Mouse (Mus musculus) cerebellum, adult 11 months (tissue): Measurements from ENCODE around the gene Trp73.
A peak's percentile ranks its signal among the peaks of the same experiment; 100 is the strongest.

ENCODE experiments used
- DNase-seq: peaks from one replicate; pipeline ENCODE4 v3.0.0; 2022

Trp73 gene

DNA sequence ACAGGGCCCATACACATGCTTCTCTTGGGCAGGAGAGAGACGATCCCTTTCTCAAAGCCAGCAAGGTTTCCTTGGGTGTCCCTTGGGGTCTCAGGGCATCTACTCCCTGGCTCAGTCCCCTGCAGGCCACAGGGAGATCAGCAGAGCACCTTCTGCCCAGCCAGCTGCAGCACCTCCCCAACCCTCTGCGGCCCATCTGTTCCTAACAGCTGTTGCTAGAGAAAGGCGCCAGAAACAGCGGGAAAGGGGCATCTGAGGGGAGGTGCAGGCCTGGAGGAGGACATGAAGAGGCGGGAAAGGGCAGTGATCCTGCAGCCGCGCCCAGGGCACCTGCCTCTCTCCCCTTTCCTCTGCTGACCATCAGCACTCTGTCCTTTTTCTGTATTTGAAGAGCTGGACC, 40.6 kb downstream of the Trp73 start:
- no peak for DNase-seq

DNA sequence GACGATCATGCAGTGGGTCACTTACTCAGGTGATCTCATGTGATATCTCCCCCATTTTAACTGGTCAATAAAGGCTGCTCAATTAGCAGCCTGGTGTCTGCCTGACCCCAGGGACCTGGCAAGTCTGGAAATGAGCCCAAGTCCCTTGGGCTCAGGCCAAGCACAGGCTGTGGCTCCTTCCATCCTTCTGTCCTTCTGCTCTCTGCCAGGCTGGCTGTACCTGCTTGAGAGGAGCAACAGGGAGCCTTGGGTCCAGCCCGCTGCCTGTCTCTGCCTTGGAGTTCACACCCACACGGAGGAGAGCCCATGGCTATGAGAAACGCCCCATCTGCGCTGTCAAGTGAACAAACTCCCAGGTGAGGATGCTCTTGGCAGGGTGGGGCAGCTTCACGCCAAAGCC, 43.9 kb downstream of the Trp73 start:
- DNase-seq, result no peak

DNA sequence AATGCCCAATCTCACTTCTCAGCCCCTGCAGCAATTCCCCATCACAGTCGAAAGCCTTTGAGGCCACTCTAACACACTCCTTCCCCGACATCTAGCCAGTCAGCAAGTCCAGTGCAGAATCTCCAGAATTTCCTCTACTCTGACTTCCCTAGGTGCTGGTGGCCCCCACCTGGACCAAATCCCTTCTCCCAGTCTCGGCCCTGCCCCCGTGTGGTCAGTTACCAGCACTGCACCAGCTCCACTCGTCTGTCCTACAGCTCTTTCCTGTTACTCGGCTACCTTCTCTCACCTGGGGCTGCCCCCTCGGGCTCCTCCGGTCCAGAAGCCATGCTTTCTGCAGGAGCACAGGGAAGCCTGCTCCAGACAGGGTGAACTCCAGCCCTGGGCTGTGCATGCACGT, 46.8 kb downstream of the Trp73 start:
- peak; percentile 40 for DNase-seq

DNA sequence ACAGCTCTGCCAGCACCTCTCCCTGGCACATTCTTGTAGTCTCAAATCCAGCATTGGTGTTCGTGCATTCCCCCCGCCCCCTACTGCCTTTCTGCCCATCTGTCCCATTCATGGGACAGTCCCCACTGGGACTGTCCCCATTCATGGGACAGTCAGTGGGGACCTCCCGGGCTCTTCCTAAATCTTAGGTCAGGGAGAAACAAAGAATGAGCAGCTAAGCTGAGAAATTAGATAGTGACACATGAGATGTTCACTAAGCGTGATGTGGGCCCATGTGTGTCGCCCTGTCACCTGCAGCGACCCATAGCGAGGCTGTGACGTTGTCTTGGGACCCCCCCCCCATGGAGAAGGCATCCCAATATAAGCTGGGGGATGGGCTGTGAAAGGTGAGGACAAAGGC, 48.7 kb downstream of the Trp73 start:
- DNase-seq, result no peak

DNA sequence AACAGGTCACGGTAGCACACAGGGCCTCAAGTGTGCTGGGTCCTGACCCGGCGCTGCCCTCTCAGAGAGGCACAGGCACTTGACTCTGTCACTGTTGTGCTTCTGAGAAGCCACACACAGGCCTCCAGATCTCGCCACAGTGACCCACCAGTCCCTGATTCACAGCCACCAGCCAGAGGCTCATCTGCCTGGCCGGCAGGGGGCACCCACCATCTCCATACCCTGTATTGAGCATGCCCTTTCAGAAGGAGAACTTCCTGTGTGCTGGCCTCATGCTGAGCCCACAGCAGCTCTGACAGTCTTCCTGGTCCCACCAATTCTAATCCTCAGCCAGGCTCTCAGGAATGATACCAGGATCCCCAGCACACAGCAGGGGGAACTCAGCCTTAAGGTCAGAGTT, 50.8 kb downstream of the Trp73 start:
- no peak for DNase-seq

DNA sequence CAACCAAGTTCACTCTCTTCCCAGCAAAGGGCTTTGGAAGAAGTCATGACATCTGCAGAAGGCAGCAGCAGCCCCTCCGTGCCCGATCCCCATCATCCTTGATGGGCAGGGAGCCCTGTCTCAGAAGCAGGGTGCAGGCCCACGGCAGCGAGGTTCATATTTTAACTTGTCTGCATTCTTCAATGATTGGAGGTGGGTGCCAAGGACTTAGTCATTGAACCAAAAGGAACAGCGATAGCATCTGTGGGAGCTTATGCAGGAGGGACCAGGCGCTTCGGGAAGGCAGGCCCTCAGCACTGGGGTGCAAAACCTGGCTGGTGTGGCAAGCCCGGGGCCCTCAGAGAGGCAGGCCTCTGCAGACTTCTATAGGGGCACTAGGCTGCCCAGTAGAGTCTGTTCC, 53.6 kb downstream of the Trp73 start:
- no peak for DNase-seq

DNA sequence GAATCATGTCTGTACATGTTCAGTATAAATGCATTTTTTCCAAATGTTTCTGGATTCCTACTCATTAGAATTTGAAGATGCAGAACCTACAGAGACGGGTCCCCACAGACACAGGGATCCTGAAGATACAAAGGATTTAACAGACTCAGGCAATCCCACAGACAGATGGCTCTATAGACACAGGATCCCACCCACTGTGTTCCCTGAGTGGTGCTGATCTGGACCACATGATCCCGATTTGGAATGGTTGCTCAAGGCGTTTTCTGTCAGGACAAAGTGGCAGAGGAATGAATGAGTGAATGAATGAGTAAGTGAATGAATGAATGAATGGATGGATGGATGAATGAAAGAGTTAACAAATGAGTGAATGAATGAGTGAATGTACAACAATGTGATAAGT, 54.2 kb downstream of the Trp73 start:
- no peak for DNase-seq

DNA sequence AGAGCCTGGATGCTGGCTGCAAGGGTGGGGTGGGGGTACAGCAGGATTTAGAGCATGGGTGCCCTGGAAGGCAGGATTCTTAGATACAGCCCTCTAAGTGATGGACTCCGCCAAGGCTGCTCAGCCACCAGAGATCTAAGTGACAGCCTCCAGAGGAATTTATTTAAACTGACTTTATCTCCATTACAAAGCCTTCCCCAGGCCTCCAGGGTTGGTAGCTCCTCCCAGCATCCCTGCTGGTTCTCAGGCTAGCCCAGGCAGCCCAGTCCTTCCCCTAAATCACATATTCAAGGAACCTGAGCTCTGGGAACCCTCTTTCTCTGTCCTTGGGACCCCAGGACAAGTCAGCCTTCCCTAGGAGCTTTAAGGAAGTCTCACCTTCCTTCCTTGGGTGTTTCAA, 58.0 kb downstream of the Trp73 start:
- no peak for DNase-seq

DNA sequence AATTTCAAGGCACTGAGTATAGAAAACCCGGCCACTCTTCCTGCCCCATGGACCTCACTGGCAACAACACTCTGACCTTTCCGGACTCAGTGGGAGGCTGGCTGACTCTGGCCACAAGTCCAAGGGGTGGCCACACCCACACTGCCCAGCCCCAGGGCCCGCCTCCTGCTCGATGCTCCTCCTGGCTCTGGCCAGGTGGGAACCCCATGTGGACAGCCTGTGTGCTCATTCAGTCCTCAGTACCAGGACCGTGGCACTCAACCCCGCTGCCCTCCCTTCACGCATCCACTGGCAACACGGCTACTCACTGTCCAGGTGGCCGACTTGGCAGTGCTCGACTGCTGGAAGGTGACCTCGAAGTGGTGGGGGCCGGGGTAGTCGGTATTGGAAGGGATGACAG, 59.0 kb downstream of the Trp73 start:
- DNase-seq, result peak; percentile 35

DNA sequence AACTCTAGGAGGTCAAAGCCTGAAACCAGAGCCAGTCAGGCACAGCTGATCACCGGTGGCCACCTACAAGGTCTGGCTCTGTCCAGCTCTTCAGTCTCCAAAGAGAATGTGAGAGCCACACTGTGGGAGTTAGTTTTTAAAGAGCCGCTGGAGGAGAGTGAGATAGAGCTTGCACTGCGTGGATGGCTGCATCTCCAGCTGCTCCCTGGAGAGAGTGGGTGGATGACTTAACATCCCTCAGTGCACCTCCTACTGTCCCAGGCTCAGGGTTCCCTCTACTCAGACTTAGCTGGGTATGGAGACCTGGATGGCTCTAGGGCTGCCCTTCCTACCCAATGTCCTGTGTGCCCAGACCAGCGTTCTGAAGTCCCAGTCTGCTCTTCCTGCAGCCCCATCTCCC, 59.8 kb downstream of the Trp73 start:
- no peak for DNase-seq

DNA sequence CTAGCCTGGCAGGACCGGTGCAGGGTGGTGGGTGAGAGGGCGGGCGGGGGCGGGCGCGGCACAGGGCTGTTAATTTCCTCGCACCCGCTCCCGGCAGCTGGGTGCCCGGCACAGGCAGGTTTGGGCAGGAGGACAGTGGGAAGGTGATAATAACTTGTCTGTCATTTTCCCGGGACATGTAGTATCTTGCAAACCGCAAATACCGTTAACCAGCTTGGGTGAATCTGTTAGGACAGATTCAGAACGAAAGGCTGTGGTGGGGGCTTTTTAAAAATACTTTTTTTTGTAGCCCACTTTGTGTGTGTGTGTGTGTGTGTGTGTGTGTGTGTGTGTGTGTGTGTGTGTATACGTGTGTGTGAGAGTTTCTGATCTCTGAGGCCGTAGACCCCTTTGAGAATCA, 68.1 kb downstream of the Trp73 start:
- DNase-seq, result no peak

DNA sequence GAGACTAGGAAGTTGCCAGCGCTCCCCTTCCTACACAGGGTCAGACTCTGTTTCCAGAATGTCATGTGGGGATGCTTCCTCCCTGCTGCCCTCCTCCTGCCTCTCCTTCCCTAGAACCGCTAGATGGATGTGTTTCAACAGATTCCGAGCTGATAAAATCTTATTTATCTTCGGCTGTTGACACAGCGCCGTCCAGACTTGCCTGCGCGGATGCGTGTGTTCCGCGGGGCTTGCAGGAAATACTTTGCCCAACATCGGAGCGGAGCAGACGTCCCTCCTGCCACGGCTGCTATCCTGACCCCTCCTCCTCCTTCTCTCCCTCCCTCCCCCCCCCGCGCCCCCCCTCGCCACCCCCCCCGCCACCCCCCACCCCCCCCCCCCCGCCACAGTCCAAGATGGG, 68.5 kb downstream of the Trp73 start:
- DNase-seq, result no peak

DNA sequence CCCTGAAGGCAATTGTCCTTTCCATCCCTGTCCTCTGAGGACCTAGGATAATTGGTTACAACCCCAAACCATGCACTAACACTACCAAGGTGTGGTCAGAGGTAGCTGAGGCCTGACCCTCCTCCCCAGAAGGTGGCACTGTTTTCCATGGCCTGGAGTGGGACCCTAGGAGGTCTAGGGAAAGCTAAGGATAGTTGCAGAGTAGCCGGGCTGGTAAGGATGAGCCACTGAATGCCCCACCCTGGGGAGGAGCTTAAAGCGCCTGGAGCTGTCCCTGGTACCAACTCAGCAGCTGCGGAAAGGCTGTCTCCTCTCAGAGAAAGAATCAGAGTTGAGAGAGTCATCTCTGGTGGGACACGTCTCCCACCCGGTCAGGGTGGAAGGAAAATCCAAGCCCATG, 69.1 kb downstream of the Trp73 start:
- DNase-seq, result peak; percentile 16

DNA sequence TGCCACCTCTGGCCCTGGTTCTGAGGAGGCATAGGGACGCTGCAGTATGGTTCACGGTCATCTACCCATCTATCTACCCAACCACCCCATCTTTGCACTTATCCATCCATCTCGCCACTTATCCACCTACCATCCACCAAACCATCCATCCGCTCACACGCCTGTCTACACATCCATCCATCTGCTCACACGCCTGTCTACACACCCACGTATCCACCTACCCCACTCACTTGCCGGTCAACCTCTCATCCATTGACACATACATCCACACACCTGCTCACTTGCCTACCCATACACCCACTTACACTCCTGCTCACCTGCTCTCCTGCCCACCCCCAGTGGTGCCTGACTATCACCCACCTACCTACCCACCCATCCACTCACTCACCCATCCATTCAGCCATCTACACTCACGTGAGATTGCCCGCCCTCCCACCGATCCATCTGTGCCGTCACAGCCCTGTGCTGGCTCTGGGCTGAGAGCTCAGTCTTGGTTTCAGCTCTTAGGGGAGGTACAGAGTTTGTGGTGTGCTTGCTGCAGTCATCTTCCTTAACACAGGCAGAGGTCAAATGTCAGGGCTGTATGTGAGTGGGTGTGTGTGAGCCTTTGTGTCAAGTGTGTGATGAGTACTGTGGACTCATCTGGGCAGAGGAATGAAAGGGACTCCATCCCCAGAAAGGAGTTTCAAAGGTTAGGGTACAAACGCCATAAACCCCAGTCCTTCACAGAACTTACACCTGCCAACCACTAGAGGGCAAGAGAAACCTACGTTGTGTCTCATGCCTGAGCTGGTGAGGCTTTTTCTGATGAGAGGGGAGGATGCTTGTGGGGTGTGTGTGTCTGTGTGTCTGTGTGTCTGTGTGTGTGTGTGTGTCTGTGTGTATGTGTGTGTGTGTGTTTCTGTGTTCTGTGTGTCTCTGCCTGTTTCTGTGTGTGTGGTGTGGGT, 74.9 kb downstream of the Trp73 start:
- DNase-seq, result no peak

DNA sequence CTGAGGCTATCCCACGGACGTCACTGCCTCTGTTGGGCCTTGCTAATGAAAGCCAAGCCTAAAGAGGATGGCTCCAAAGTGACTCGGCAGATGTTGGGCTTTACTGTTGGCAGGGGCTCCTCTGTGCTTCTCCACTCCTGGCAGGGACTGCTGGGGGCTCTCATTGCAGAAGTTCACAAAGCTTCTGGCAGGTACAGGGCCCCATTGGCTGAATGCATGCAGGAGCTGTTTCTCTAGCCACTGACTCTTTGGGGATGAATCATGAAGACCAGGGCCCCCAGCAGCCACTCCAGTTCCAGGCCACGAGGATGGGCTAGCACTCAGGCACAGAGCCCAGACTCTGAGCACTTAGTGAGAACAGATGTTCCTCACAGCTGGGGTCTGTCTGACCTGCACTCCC, 82.3 kb downstream of the Trp73 start:
- no peak for DNase-seq

DNA sequence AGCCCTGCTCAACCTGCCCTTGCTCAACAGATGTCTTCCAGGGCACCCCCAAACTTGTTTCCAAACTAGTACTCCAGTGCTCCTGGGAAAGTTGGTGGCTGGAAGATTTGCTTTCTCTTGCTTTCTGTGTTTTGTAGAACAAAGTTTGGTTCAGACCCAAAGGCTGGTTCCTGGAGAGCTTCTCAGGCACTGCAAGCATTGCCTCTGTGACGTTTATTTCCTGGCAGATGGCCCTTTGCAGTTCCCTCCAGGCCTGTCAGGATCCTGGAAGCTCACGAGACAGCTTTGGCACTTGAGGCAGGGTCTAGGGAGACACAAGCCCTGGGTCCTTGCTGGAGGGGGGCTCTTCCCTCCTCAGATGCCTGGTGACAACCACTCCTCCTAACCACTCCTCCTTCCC, 83.3 kb downstream of the Trp73 start:
- DNase-seq, result no peak

DNA sequence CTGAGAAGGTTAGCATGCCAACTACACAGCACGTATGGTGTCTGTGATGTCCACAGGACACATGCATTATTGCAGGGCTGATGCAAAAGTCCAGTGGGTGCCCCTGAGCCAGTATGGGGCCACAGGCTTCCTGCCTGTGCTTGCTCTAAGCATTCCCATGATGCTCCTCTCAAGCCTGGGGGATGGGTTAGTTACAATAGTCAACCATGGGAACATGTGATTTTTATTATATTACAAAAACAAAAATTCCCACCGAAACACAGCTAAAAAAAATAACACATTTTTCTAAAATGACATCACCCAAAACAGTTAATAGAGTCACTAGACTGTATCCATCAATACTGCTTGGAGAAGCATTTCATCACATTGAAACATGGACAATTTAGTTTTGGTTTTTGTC, 84.0 kb downstream of the Trp73 start:
- DNase-seq, result no peak

DNA sequence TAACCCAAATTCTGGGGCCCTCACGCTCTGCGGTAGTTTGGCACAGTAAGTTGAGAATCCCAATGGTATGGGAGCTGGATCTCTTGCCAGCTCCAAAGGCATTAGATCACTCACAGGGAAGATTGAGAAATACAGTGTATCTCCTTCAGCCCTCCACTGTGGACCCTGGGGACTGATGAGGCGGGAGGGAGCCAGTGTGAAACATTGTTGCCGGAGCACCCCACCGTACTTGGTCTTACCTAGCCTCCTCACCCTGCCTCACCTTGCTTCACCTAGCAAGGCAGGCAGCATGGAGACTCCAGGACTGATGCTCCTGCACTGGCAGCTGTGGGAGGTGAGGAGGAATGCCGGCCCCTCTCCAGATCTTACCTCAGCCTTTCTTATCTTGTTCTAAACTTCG, 84.5 kb downstream of the Trp73 start:
- DNase-seq, result no peak

DNA sequence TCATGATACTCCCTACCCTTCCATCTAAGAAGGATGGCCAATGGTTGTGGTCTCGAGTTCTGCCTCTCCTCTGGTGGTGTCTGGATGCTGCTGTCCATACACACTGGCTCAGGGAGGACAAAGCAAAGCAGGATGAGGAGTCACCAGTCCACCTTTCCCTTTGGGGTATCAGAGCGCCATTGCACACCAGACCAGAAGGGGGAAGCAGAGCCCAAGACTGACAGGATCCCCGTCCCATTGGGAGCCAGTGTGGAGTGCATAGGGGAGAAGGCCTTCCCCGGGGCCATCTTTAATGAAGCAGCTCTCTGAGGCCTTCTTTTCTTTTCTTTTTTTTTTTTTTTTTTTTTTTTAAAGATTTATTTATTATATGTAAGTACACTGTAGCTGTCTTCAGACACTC, 86.9 kb downstream of the Trp73 start:
- no peak for DNase-seq

DNA sequence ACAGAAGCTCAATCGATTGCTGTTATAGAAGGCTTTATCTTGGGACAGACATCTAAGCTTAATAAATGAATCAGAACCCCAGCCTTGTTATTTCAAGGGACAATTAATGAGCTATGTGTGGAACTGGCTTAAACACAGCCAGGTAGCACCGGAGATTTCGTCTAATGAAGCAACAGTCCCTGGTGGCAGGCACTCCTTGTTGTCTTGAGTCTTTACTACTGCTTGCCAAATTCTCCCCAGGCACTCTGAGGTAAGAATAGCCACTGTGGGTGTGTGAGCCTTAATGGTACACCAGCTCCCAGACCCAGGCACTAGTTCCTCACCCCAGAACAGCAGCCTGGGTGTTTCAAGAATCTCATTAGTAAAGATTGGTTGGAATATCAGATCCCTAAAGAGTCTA, 88.6 kb downstream of the Trp73 start:
- DNase-seq, result no peak

DNA sequence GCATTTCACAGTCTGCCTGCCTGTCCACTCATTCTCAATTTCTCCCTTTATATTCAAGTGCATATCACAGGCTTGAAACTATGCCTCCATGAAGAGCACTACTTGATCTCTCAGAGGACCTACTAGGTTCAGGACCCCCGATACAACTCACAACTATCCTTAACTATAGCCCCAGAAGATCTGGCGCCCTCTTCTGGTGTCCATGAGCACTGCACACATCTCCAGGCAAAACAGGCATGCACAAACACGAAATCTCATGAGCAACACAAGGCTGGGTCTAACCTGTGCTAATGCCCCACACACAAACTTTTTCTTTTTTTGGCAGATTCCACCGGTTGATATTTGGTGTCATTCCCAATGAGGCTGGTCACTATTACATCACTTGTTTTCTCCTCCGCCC, 94.2 kb downstream of the Trp73 start:
- DNase-seq, result no peak

DNA sequence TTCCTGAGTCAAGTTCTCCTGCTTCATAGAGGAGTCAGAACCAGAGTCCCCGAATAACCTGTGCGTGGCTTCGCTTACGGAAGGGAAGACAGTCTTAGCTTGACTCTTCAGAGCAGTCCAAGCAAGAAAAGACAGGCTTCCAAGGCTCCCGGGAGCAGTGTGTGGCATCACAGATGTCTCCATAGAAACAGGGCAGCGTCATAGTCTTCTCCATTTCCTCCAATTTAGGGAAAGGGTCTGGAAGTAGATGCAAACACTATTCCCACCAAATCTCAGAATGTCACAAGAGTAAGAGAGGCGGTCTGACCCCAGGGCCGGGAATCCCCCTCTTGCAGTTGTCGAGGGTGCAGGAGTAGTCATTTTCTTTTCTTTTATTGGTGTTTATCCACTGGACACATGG, 97.4 kb downstream of the Trp73 start, which contains the start of gene Ccdc27:
Ccdc27 (minus strand) TSS at position 101 of the 400 bp plus-strand sequence.
- DNase-seq, result no peak

DNA sequence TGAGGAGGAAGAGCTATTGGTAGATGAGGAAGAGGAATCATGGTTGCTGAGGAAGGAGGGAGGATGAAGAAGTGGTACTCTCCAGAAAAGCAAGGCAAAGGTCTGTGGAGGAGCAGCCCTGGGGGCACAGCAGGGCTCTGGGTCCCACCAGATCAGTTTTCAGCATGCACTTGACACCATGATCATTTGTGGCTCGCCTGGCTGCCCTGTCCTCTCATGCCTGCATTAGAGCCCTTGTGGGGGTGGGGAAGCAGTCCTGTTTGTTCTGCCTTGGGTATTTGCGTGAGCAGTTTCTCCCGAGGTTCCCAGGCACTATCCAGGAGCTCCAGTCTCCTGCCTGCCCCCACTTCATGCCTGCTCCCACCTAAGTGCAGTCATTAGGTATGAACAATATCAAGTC, 102.9 kb downstream of the Trp73 start:
- DNase-seq, result no peak

DNA sequence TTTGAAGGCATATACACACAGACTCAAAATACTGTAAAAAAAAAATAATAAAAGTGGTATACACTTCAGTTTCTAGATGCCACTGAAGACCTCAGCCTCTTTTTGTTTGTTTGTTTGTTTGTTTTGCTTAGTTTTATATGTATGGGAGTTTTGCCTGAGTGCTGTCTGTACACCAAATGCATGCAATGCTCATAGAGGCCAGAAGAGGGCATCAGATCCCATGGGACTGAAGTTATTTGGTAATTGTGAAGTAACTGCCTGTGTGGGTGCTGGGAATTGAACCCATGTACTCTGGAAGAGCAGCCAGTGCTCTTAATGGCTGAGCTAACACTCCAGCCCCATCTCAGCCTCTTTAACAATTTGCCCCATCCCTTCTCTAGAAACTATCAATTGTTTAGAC, 111.4 kb downstream of the Trp73 start:
- no peak for DNase-seq

DNA sequence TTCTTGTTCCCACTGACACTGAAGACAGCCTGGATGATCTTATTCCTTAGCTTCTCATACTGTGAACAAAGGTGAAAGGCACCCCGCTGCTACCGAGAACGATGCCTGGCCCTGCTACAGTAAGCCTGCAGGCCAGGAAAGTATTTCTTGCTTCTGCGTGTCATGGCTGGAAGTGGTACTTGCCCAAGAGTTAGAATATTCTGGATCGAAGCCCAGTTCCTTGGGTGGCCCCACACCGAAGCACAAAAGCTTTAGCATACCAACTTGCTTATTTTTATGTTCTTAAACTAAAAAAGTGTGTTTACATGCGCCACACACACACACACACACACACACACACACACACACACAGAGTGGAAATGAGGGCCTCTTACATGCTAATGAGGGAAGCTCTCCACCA, 111.9 kb downstream of the Trp73 start:
- no peak for DNase-seq
